Mouse (Mus musculus): Measurements from ENCODE around the gene Olfr740. TPM values are rescaled to one million over a fixed set of nuclear protein-coding genes. Genes with fewer than 3 reads are reported as not detected.

Olfr740 gene
- not detected in 2 replicates for polyA plus RNA-seq (2016; fragmentation: Nextera tagmentation; extraction: Ambion mirVana)

GRCm38 (mm10) chr14:50445245-50445644 is at the start of gene Olfr740:
Gene Olfr740, plus strand, starts transcription at chr14:50445545.
- Histone ChIP-seq H3K4me3 (no peak within 1 kb of the TSS), H3K4me2 (replicated peaks) (no peak within 1 kb of the TSS), H3K9me3 (no peaks in the 10 kb centered on the region), H3K27me3 (no peaks in the 10 kb centered on the region), H3K4me1 (no peaks in the 10 kb centered on the region), H3K27ac (replicated peaks) (no peak within 1 kb of the TSS), H3K36me3 (no peaks in the 10 kb centered on the region), H3K9ac (replicated peaks) (no peak within 1 kb of the TSS)
- ATAC-seq (ENCODE audit: low FRiP score, low read depth): no peak
- WGBS: 86% methylated on average over 3 of the region's 3 CpGs

GRCm38 (mm10) chr14:50407268-50407667 is 38.1 kb upstream of the Olfr740 start, which contains the start of gene Olfr738:
Gene Olfr738, plus strand, starts transcription at chr14:50407568.
- WGBS: 79% methylated on average over 1 of the region's 1 CpGs
- ATAC-seq (ENCODE audit: low FRiP score, low read depth): no peak
- H3K9ac ChIP-seq (replicated peaks): no peak within 1 kb of the TSS

GRCm38 (mm10) chr14:50418326-50418725 is 27.0 kb upstream of the Olfr740 start, which contains the start of gene Olfr739:
Gene Olfr739, plus strand, starts transcription at chr14:50418626.
- WGBS: 73% methylated on average over 2 of the region's 2 CpGs

More at GRCm38 (mm10) chr14:50407268-50407667, 38.1 kb upstream of the Olfr740 start, which contains the start of gene Olfr738:
- no peak within 1 kb of the TSS for H3K27ac ChIP-seq (replicated peaks)
- H3K27me3 ChIP-seq: no peaks in the 10 kb centered on the region
- no peak within 1 kb of the TSS for H3K4me3 ChIP-seq
- no peak within 1 kb of the TSS for H3K4me2 ChIP-seq (replicated peaks)
- no peaks in the 10 kb centered on the region for H3K9me3 ChIP-seq
- H3K4me1 ChIP-seq: no peaks in the 10 kb centered on the region
- H3K36me3 ChIP-seq: no peaks in the 10 kb centered on the region

GRCm38 (mm10) chr14:50472438-50472837 is 27.1 kb downstream of the Olfr740 start, which contains the start of gene Olfr741:
Gene Olfr741, plus strand, starts transcription at chr14:50472738.
- H3K36me3 ChIP-seq: no peaks in the 10 kb centered on the region
- H3K27me3 ChIP-seq: no peaks in the 10 kb centered on the region
- 77% methylated on average over 2 of the region's 2 CpGs for WGBS
- H3K9ac ChIP-seq (replicated peaks): no peak within 1 kb of the TSS
- H3K4me3 ChIP-seq: no peak within 1 kb of the TSS
- H3K27ac ChIP-seq (replicated peaks): no peak within 1 kb of the TSS
- H3K4me2 ChIP-seq (replicated peaks): no peak within 1 kb of the TSS
- H3K4me1 ChIP-seq: no peaks in the 10 kb centered on the region
- H3K9me3 ChIP-seq: no peaks in the 10 kb centered on the region
- no peak for ATAC-seq (ENCODE audit: low FRiP score, low read depth)

More at GRCm38 (mm10) chr14:50418326-50418725, 27.0 kb upstream of the Olfr740 start, which contains the start of gene Olfr739:
- no peaks in the 10 kb centered on the region for H3K4me1 ChIP-seq
- no peak for ATAC-seq (ENCODE audit: low FRiP score, low read depth)
- H3K27ac ChIP-seq (replicated peaks): no peak within 1 kb of the TSS
- no peaks in the 10 kb centered on the region for H3K27me3 ChIP-seq
- H3K36me3 ChIP-seq: no peaks in the 10 kb centered on the region
- no peaks in the 10 kb centered on the region for H3K9me3 ChIP-seq
- no peak within 1 kb of the TSS for H3K4me3 ChIP-seq
- H3K4me2 ChIP-seq (replicated peaks): no peak within 1 kb of the TSS
- H3K9ac ChIP-seq (replicated peaks): no peak within 1 kb of the TSS

- H3K27ac ChIP-seq (replicated peaks): no peak overlapping the region
- H3K9me3 ChIP-seq: no peaks in the 10 kb centered on the region
- no peaks in the 10 kb centered on the region for H3K36me3 ChIP-seq
- no peak overlapping the region for H3K4me2 ChIP-seq (replicated peaks)
- no peaks in the 10 kb centered on the region for H3K27me3 ChIP-seq
- H3K9ac ChIP-seq (replicated peaks): no peak overlapping the region
- no peak overlapping the region for H3K4me3 ChIP-seq
- no peak for ATAC-seq (ENCODE audit: low FRiP score, low read depth)
- H3K4me1 ChIP-seq: no peaks in the 10 kb centered on the region
- 80% methylated on average over 2 of the region's 2 CpGs for WGBS
Observed at GRCm38 (mm10) chr14:50478406-50478805, 33.1 kb downstream of the Olfr740 start.

- Histone ChIP-seq H3K4me3 (no peak within 1 kb of the TSS), H3K4me1 (no peaks in the 10 kb centered on the region), H3K9ac (replicated peaks) (no peak within 1 kb of the TSS), H3K9me3 (no peaks in the 10 kb centered on the region), H3K27me3 (no peaks in the 10 kb centered on the region), H3K4me2 (replicated peaks) (no peak within 1 kb of the TSS), H3K27ac (replicated peaks) (no peak within 1 kb of the TSS), H3K36me3 (no peaks in the 10 kb centered on the region)
- WGBS: 61% methylated on average over 2 of the region's 2 CpGs
- no peak for ATAC-seq (ENCODE audit: low FRiP score, low read depth)
Observed at GRCm38 (mm10) chr14:50503300-50503699, 58.0 kb downstream of the Olfr740 start, which contains the start of gene Olfr742. Gene Olfr742, plus strand, starts transcription at chr14:50503600.

Other genes with a start within 250 kb of the Olfr740 start
- gene Olfr731, start 203.7 kb upstream of the Olfr740 start, polyA plus RNA-seq (2016; fragmentation: Nextera tagmentation; extraction: Ambion mirVana): not detected in 2 replicates
- gene Olfr732, start 161.3 kb upstream of the Olfr740 start, polyA plus RNA-seq (2016; fragmentation: Nextera tagmentation; extraction: Ambion mirVana): not detected in 2 replicates
- not detected in 2 replicates for gene Olfr733, start 144.0 kb upstream of the Olfr740 start, polyA plus RNA-seq (2016; fragmentation: Nextera tagmentation; extraction: Ambion mirVana)
- not detected in 2 replicates for gene Olfr734, start 118.8 kb upstream of the Olfr740 start, polyA plus RNA-seq (2016; fragmentation: Nextera tagmentation; extraction: Ambion mirVana)
- not detected in 2 replicates for gene Olfr735, start 96.7 kb upstream of the Olfr740 start, polyA plus RNA-seq (2016; fragmentation: Nextera tagmentation; extraction: Ambion mirVana)
- gene Tlr11, start 87.6 kb upstream of the Olfr740 start, polyA plus RNA-seq (2016; fragmentation: Nextera tagmentation; extraction: Ambion mirVana): not detected in 2 replicates
- not detected in 2 replicates for gene Olfr736, start 64.4 kb upstream of the Olfr740 start, polyA plus RNA-seq (2016; fragmentation: Nextera tagmentation; extraction: Ambion mirVana)
- not detected in 2 replicates for gene Olfr738, start 38.0 kb upstream of the Olfr740 start, polyA plus RNA-seq (2016; fragmentation: Nextera tagmentation; extraction: Ambion mirVana)
- not detected in 2 replicates for gene Olfr739, start 26.9 kb upstream of the Olfr740 start, polyA plus RNA-seq (2016; fragmentation: Nextera tagmentation; extraction: Ambion mirVana)
- not detected in 2 replicates for gene Olfr741, start 27.2 kb downstream of the Olfr740 start, polyA plus RNA-seq (2016; fragmentation: Nextera tagmentation; extraction: Ambion mirVana)
- gene Olfr742, start 58.1 kb downstream of the Olfr740 start, polyA plus RNA-seq (2016; fragmentation: Nextera tagmentation; extraction: Ambion mirVana): not detected in 2 replicates
- not detected in 2 replicates for gene Olfr743, start 76.3 kb downstream of the Olfr740 start, polyA plus RNA-seq (2016; fragmentation: Nextera tagmentation; extraction: Ambion mirVana)
- gene Olfr744, start 169.3 kb downstream of the Olfr740 start, polyA plus RNA-seq (2016; fragmentation: Nextera tagmentation; extraction: Ambion mirVana): not detected in 2 replicates
- not detected in 2 replicates for gene Olfr745, start 193.8 kb downstream of the Olfr740 start, polyA plus RNA-seq (2016; fragmentation: Nextera tagmentation; extraction: Ambion mirVana)
- gene Olfr746, start 201.5 kb downstream of the Olfr740 start, polyA plus RNA-seq (2016; fragmentation: Nextera tagmentation; extraction: Ambion mirVana): not detected in 2 replicates
- not detected in 2 replicates for gene Olfr747, start 247.7 kb downstream of the Olfr740 start, polyA plus RNA-seq (2016; fragmentation: Nextera tagmentation; extraction: Ambion mirVana)